Comparison of ENCODE assay signal across 12 mouse cellular contexts in genomic region chr5:24056865-24057264, GRCm38 (mm10).
"Had no signal": no experiment of that assay in that cellular context is flagged by ENCODE, and none has a peak within 500 bp of the region (broad histone marks: within the 10 kb centered on the region; RNA-seq: fewer than 3 reads in every experiment).

No protein-coding gene starts in this region.

- H3K4me3 ChIP-seq: midbrain, embryonic 10.5 days; midbrain, embryonic 12.5 days; neural tube, embryonic 12.5 days; stomach, embryonic 15.5 days had no signal

- DNase-seq: lung, adult 18-20 months; lung, embryonic 14.5 days; lung, postnatal 10 days; lung, postnatal 4 days; midbrain, embryonic 14.5 days; right cerebral cortex, postnatal 14 days; thymus, postnatal 25 days had no signal

- H3K4me1 ChIP-seq: midbrain, embryonic 10.5 days; neural tube, embryonic 12.5 days had no signal

- H3K27ac ChIP-seq: midbrain, embryonic 10.5 days; midbrain, embryonic 12.5 days; neural tube, embryonic 12.5 days; stomach, embryonic 15.5 days; stomach, postnatal 0 days had no signal
